Mouse (Mus musculus) stomach, postnatal 0 days (tissue): ENCODE measurements around the gene Tcf20. TPM values are rescaled to one million over a fixed set of nuclear protein-coding genes. Genes with fewer than 3 reads are reported as not detected.

Experiments used
- ATAC-seq: fragments of 200-750 bp; cut with Nextera tagmentation; 2 replicates; pipeline ENCODE4 v1.8.0; 2017; ENCODE audit not compliant: low FRiP score, low TSS enrichment
- DNase-seq: peaks from one replicate; pipeline ENCODE4 v3.0.0-alpha.2; 2016; ENCODE audit warnings: low spot score
- H3K27ac ChIP-seq: fragments of 300-500 bp; sonication (generic); replicated peaks from 2 replicates; pipeline ENCODE4 v1.5.1; 2014; ENCODE audit warnings: mild to moderate bottlenecking, control low read depth
- H3K27me3 ChIP-seq: fragments of 300-500 bp; sonication (generic); 2 replicates; pipeline ENCODE4 v1.6.1; 2014; ENCODE audit warnings: low read length; ENCODE audit not compliant: control insufficient read depth, insufficient read depth
- H3K36me3 ChIP-seq: fragments of 300-500 bp; sonication (generic); 2 replicates; pipeline ENCODE4 v1.6.1; 2014; ENCODE audit warnings: low read length, mixed read lengths; ENCODE audit not compliant: control insufficient read depth, insufficient read depth
- H3K4me1 ChIP-seq: fragments of 300-500 bp; sonication (generic); replicated peaks from 2 replicates; pipeline ENCODE4 v1.6.1; 2014; ENCODE audit warnings: antibody characterized with exemption; ENCODE audit not compliant: control insufficient read depth, insufficient read depth
- H3K4me2 ChIP-seq: fragments of 300-500 bp; sonication (generic); replicated peaks from 2 replicates; pipeline ENCODE4 v1.6.1; 2014; ENCODE audit warnings: low read depth, mild to moderate bottlenecking, control low read depth, moderate library complexity
- H3K4me3 ChIP-seq: fragments of 300-500 bp; sonication (generic); 2 replicates; pipeline ENCODE4 v1.5.1; 2014; ENCODE audit warnings: low read depth, low read length, control low read depth
- H3K9ac ChIP-seq: fragments of 300-500 bp; sonication (generic); 2 replicates; pipeline ENCODE4 v1.6.1; 2014; ENCODE audit warnings: mild to moderate bottlenecking, low read length, control low read depth, mixed read lengths
- H3K9me3 ChIP-seq: fragments of 300-500 bp; sonication (generic); 2 replicates; pipeline ENCODE4 v1.6.1; 2016; ENCODE audit warnings: low read length; ENCODE audit not compliant: control insufficient read depth
- CTCF ChIP-seq: IDR thresholded peaks from 2 replicates; pipeline ENCODE4 v1.5.1; 2016; ENCODE audit warnings: antibody characterized with exemption, low read depth, mild to moderate bottlenecking, moderate library complexity
- EP300 ChIP-seq: optimal IDR thresholded peaks from 2 replicates; pipeline ENCODE3; 2016; ENCODE audit warnings: antibody characterized with exemption
- WGBS: fragments of 180-500 bp; shearing (Covaris S2); extraction: QIAGEN DNeasy Blood & Tissue Kit; methylation state at CpG from one replicate; pipeline ENCODE4 v1.1.7; 2014; 5-methylcytosine and 5-hydroxymethylcytosine counted together
- polyA plus RNA-seq: library from polyadenylated mRNA; unstranded; fragments of >200 nt; fragmentation: Nextera tagmentation; extraction: Ambion mirVana; gene quantifications from 2 replicates; pipeline ENCODE4 v1.2.1, GENCODE M21; 2015

Tcf20 gene
- polyA plus RNA-seq, 1 experiment from 2014 or later = 3.6 TPM

DNA sequence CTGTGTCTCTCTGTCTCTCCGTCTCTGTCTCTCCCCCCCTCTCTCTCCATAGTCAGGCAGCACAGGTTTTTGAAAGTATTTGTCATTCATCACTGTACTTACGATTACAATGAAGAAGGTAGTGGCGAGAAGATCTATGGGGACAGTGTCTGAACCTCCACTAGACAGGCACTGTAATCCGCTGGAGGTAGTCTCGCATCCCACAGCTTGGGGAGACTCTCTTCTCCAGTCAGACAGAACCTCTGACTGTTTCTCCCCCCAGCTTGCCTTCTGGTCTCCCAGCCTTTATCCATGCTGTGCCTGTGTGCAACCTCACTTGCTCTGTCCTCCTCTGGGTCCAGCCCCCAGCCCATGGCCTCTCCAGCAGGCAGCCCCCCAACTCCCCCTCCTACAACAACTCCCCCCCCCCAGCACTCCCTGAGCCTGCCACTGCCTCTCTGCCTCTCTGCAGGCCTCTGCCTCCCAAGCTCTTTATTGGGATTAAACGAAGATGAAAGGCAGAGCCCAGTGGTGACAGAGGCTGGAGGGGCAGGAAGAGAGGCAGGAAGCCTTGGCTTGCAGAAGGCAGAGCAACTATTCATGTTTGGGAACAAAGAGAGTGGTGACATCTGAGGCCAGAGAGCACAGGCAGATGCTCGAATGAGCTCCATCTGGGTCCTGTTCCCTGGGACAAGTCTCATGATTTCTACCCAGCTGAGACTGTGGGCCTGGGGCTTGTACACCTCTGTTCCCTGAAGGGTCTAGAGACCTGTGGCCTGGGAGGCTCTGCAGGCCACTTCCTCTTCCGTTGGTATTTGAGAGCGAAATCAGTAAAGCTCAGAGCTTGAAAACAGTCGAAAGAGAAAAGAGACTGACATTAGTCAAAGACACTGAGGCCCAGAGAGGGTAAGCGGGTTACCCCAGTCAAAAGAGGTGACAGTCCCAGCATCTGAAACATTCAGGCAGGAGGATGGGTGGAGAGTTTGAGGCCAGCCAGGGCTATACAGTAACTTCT, 42.4 kb upstream of the Tcf20 start:
- H3K9me3 ChIP-seq = no peaks in the 10 kb centered on the region
- H3K9ac ChIP-seq = no peak overlapping the region

DNA sequence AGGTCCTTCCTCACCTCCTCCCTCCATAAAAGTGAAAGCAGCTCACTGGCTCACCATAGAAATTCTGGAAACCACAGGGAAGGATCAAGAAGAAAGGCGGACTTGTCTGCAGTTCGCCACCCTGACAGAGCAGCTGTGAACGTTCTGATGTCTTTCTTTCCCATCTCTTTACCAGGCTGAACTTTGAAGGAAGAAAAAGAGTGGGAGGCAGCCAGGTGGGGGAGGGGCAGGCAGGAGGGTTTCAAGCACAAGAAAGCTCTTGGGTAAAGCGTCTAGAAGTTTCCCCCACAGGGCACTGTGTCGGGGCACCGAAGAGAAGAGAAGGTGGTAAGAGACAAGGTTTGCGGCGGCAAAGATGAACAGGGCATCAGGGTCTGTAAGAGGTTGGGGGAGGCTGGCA, 38.5 kb upstream of the Tcf20 start:
- H3K27ac ChIP-seq = no peak overlapping the region
- H3K4me1 ChIP-seq = 0 out of 2 replicates have a peak, but pooled peaks cover 3% of the 10 kb centered on the region
- H3K9ac ChIP-seq = no peak overlapping the region
- DNase-seq (no peak), ATAC-seq (no peak)
- WGBS = 68% methylated on average over 8 of the region's 8 CpGs
- TF ChIP-seq CTCF (no peak), EP300 (no peak)
- H3K36me3 ChIP-seq = no peaks in the 10 kb centered on the region
- H3K9me3 ChIP-seq = no peaks in the 10 kb centered on the region
- H3K4me2 ChIP-seq = no peak overlapping the region
- no peaks in the 10 kb centered on the region for H3K27me3 ChIP-seq
- no peak overlapping the region for H3K4me3 ChIP-seq

More for the DNA sequence above, 42.4 kb upstream of the Tcf20 start:
- 0 out of 2 replicates have a peak overlapping the region, but pooled peaks have one; percentile 20 for H3K27ac ChIP-seq
- no peak overlapping the region for H3K4me2 ChIP-seq
- no peak overlapping the region for H3K4me3 ChIP-seq
- H3K27me3 ChIP-seq = no peaks in the 10 kb centered on the region
- 56% methylated on average over 11 of the region's 11 CpGs for WGBS
- ATAC-seq (no peak), DNase-seq (no peak)
- TF ChIP-seq EP300 (no peak), CTCF (no peak)
- no peaks in the 10 kb centered on the region for H3K36me3 ChIP-seq
- H3K4me1 ChIP-seq = 0 out of 2 replicates have a peak, but pooled peaks cover 3% of the 10 kb centered on the region

DNA sequence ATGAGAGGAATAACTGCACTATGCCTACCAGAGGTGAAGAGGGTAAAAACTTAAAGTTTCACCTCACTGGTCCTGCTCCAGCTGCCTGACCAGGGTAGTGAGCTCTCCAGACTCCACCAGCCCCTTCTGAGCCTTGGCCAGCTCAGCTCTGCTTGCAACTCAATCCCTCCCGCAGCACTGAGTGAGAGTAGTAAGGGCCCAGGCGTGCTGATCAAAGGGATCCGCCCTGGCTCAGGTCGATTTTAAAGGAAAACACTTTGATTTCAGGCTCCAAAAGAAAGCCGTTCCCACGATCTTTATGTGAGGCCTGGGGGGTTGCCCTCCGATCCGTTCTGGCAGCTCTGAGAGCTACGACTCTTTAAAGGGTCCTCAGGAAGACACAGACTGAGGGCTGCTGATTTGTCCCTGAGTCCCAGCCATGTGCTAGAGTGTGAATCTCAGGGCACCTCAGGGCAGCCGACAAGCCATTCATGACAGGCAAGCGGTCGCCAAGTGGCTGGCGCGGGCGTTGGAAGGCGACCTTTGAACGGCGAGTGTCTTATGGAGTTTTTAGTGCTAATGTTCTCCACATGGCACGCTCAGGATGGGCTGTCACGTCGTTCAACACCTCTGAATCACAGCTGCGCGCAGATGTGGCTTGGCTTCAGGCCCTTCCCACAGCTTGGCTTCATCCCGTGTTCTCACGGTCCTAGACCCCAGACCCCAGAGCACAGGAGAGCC, 37.5 kb upstream of the Tcf20 start:
- WGBS = 25% methylated on average over 25 of the region's 25 CpGs
- Histone ChIP-seq H3K27ac (no peak overlapping the region), H3K4me2 (peak overlapping the region; percentile 25), H3K9ac (no peak overlapping the region), H3K9me3 (no peaks in the 10 kb centered on the region), H3K27me3 (no peaks in the 10 kb centered on the region), H3K4me1 (0 out of 2 replicates have a peak, but pooled peaks cover 3% of the 10 kb centered on the region), H3K36me3 (no peaks in the 10 kb centered on the region), H3K4me3 (no peak overlapping the region)
- DNase-seq (peak; percentile 36), ATAC-seq (0 out of 2 replicates have a peak, but pooled peaks have one; percentile 22)
- TF ChIP-seq EP300 (no peak), CTCF (no peak)

GRCm38 (mm10) chr15:83022947-83023346, 35.3 kb upstream of the Tcf20 start:
- H3K27me3 ChIP-seq = no peaks in the 10 kb centered on the region
- no peak overlapping the region for H3K4me2 ChIP-seq
- 0 out of 2 replicates have a peak, but pooled peaks cover 3% of the 10 kb centered on the region for H3K4me1 ChIP-seq
- H3K9ac ChIP-seq = no peak overlapping the region
- DNase-seq (no peak), ATAC-seq (no peak)
- WGBS = 43% methylated on average over 8 of the region's 8 CpGs
- H3K36me3 ChIP-seq = no peaks in the 10 kb centered on the region
- no peak overlapping the region for H3K4me3 ChIP-seq
- H3K9me3 ChIP-seq = no peaks in the 10 kb centered on the region
- no peak for TF ChIP-seq EP300
- no peak overlapping the region for H3K27ac ChIP-seq

DNA sequence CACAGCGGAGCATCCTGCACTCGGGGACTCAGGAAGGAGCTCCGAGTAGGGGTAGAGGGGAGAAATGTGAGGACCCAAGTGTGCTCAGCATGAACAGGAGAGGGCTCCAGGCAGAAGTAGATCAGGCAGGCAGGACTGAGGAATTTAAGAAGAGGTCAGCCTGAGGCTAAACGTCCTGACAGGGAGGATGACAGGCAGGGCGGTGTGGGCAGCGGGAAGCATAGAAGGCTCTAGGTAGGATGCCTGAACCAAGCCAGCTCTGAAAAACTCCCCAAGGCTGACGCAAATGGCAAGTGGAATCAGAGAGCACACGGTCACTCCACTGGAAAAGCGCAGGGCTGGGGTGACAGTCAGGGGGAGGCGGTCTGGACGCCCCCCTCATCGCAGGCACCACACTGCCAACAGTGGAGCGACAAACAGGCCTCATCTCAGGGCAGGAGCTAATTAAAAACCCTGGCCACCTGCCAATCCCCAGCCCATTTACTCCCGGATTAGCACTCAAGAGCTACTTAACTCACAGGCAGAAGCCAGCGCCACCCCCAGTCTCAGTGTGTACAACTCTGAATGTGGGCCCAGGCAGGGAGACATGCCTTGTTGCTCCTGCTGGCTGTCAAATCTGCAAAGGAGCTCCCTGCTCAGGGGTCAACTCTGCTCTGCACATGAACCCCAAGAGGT, 23.5 kb upstream of the Tcf20 start:
- ATAC-seq (no peak), DNase-seq (no peak)
- no peaks in the 10 kb centered on the region for H3K36me3 ChIP-seq
- no peak overlapping the region for H3K27ac ChIP-seq
- no peaks in the 10 kb centered on the region for H3K9me3 ChIP-seq
- WGBS = 36% methylated on average over 15 of the region's 15 CpGs
- no peak overlapping the region for H3K4me3 ChIP-seq
- H3K4me1 ChIP-seq = no peaks in the 10 kb centered on the region
- H3K27me3 ChIP-seq = no peaks in the 10 kb centered on the region
- H3K4me2 ChIP-seq = no peak overlapping the region
- no peak overlapping the region for H3K9ac ChIP-seq
- TF ChIP-seq EP300 (no peak), CTCF (no peak)
